Mouse (Mus musculus): Measurements from ENCODE around the gene Rhot2. TPM values are rescaled to one million over a fixed set of nuclear protein-coding genes. Genes with fewer than 3 reads are reported as not detected.
"Not testable (repeated sequence)": the region's sequence is repeated elsewhere in the genome, so short reads cannot be mapped to it uniquely, and the experiment has no call there.

Rhot2 gene
- polyA plus RNA-seq, 3 experiments from 2014 or later: 21.2 to 32.3 (median 23.4) TPM

GRCm38 (mm10) chr17:25827011-25827410 lies 17.6 kb downstream of the Rhot2 start:
- ATAC-seq: no peak

- no peak for ATAC-seq
These were observed 18.6 kb downstream of the Rhot2 start for GRCm38 (mm10) chr17:25825984-25826570.

- ATAC-seq: no peak
These were observed 19.3 kb downstream of the Rhot2 start for GRCm38 (mm10) chr17:25825311-25825710.

GRCm38 (mm10) chr17:25824362-25825142 lies 20.1 kb downstream of the Rhot2 start:
- ATAC-seq: no peak

- peak; percentile 94 for ATAC-seq
These were observed 21.2 kb downstream of the Rhot2 start, which contains the start of gene Wdr24 for GRCm38 (mm10) chr17:25823452-25823851. Gene Wdr24, plus strand, starts transcription at chr17:25823627.

- no peak for ATAC-seq
These were observed 25.5 kb downstream of the Rhot2 start for GRCm38 (mm10) chr17:25818851-25819780.

GRCm38 (mm10) chr17:25817662-25818061 lies 27.0 kb downstream of the Rhot2 start:
- no peak for ATAC-seq

GRCm38 (mm10) chr17:25813471-25813870 lies 31.2 kb downstream of the Rhot2 start:
- ATAC-seq: no peak

- no peak for ATAC-seq
These were observed 33.8 kb downstream of the Rhot2 start for GRCm38 (mm10) chr17:25810890-25811289.

GRCm38 (mm10) chr17:25809606-25810340 lies 34.9 kb downstream of the Rhot2 start:
- no peak for ATAC-seq

GRCm38 (mm10) chr17:25808789-25809605 lies 35.7 kb downstream of the Rhot2 start, which contains the start of gene Fbxl16:
Gene Fbxl16, plus strand, starts transcription at chr17:25809085.
- ATAC-seq: no peak

- ATAC-seq: no peak
These were observed 36.6 kb downstream of the Rhot2 start for GRCm38 (mm10) chr17:25808028-25808427.

- ATAC-seq: not testable (repeated sequence)
These were observed 37.2 kb downstream of the Rhot2 start for GRCm38 (mm10) chr17:25807452-25807851.

GRCm38 (mm10) chr17:25806507-25806906 lies 38.1 kb downstream of the Rhot2 start:
- ATAC-seq: no peak

- no peak for ATAC-seq
These were observed 41.7 kb downstream of the Rhot2 start for GRCm38 (mm10) chr17:25802825-25803517.

- ATAC-seq: peak; percentile 74
These were observed 43.6 kb downstream of the Rhot2 start for GRCm38 (mm10) chr17:25801029-25801428.

GRCm38 (mm10) chr17:25796951-25797369 lies 47.7 kb downstream of the Rhot2 start, which contains the start of gene Metrn:
Gene Metrn, minus strand, starts transcription at chr17:25797136.
- ATAC-seq: peak; percentile 53

GRCm38 (mm10) chr17:25796211-25796771 lies 48.4 kb downstream of the Rhot2 start:
- ATAC-seq: no peak

GRCm38 (mm10) chr17:25795609-25796092 lies 49.0 kb downstream of the Rhot2 start, which contains the start of gene AC134908.4:
Gene AC134908.4, minus strand, starts transcription at chr17:25795659.
- ATAC-seq: no peak

- no peak for ATAC-seq
These were observed 49.7 kb downstream of the Rhot2 start for GRCm38 (mm10) chr17:25794998-25795397.

Measured in inflammation-experienced regulatory T-cells, adult 6 months (primary cell).